Mouse (Mus musculus): ENCODE measurements around the gene Rrp7a.

- TF ChIP-seq POLR2A (IDR thresholded peaks at IDR 0.05; ENCODE audit: borderline replicate concordance, control insufficient read depth, low read depth, low read length) = no peak
- TF ChIP-seq CTCF (IDR thresholded peaks at IDR 0.05; ENCODE audit: control insufficient read depth, insufficient read depth, low read length) = no peak
Observed at GRCm38 (mm10) chr15:83071752-83072151, 50.8 kb downstream of the Rrp7a start.
